Mouse (Mus musculus): Measurements from ENCODE around the gene Arf5. TPM values are rescaled to one million over a fixed set of nuclear protein-coding genes. Genes with fewer than 3 reads are reported as not detected.

Arf5 gene
- polyA plus RNA-seq, 1 experiment: 284 TPM

GRCm38 (mm10) chr6:28447937-28448336 lies 24.6 kb downstream of the Arf5 start:
- 86% methylated on average over 7 of the region's 7 CpGs for WGBS
- Histone ChIP-seq H3K27ac (ENCODE audit: insufficient read depth, low read length) (no peak overlapping the region), H3K4me3 (ENCODE audit: extremely low read depth, insufficient read depth, insufficient read length) (no peak overlapping the region), H3K4me1 (ENCODE audit: control insufficient read depth, insufficient read depth, insufficient read length) (no peaks in the 10 kb centered on the region), H3K36me3 (ENCODE audit: control insufficient read depth, insufficient read depth, low read length) (no peaks in the 10 kb centered on the region), H3K27me3 (ENCODE audit: control insufficient read depth, insufficient read depth, low read length) (no peaks in the 10 kb centered on the region)
- no peak for DNase-seq (ENCODE audit: low read depth in 1 of 2, low spot score in 2 of 2)
- TF ChIP-seq CTCF (IDR thresholded peaks at IDR 0.05; ENCODE audit: extremely low read depth, insufficient read depth, insufficient read length, insufficient replicate concordance): no peak
- no peak for TF ChIP-seq POLR2A (IDR thresholded peaks at IDR 0.05; ENCODE audit: low read depth, low read length)

GRCm38 (mm10) chr6:28449253-28449652 lies 25.9 kb downstream of the Arf5 start, which contains the start of gene Pax4:
Gene Pax4 (minus strand): TSS chr6:28449353.
- no peak within 1 kb of the TSS for H3K4me3 ChIP-seq (ENCODE audit: extremely low read depth, insufficient read depth, insufficient read length)
- no peaks in the 10 kb centered on the region for H3K4me1 ChIP-seq (ENCODE audit: control insufficient read depth, insufficient read depth, insufficient read length)
- no peaks in the 10 kb centered on the region for H3K36me3 ChIP-seq (ENCODE audit: control insufficient read depth, insufficient read depth, low read length)
- WGBS: 91% methylated on average over 2 of the region's 2 CpGs
- DNase-seq (ENCODE audit: low read depth in 1 of 2, low spot score in 2 of 2): no peak
- H3K27ac ChIP-seq (ENCODE audit: insufficient read depth, low read length): no peak within 1 kb of the TSS
- no peaks in the 10 kb centered on the region for H3K27me3 ChIP-seq (ENCODE audit: control insufficient read depth, insufficient read depth, low read length)
- TF ChIP-seq CTCF (IDR thresholded peaks at IDR 0.05; ENCODE audit: extremely low read depth, insufficient read depth, insufficient read length, insufficient replicate concordance) (no peak), POLR2A (IDR thresholded peaks at IDR 0.05; ENCODE audit: low read depth, low read length) (no peak)

GRCm38 (mm10) chr6:28450481-28450880 lies 27.1 kb downstream of the Arf5 start:
- Histone ChIP-seq H3K4me1 (ENCODE audit: control insufficient read depth, insufficient read depth, insufficient read length) (no peaks in the 10 kb centered on the region), H3K36me3 (ENCODE audit: control insufficient read depth, insufficient read depth, low read length) (no peaks in the 10 kb centered on the region), H3K4me3 (ENCODE audit: extremely low read depth, insufficient read depth, insufficient read length) (no peak overlapping the region), H3K27me3 (ENCODE audit: control insufficient read depth, insufficient read depth, low read length) (no peaks in the 10 kb centered on the region), H3K27ac (ENCODE audit: insufficient read depth, low read length) (no peak overlapping the region)
- TF ChIP-seq POLR2A (IDR thresholded peaks at IDR 0.05; ENCODE audit: low read depth, low read length) (no peak), CTCF (IDR thresholded peaks at IDR 0.05; ENCODE audit: extremely low read depth, insufficient read depth, insufficient read length, insufficient replicate concordance) (no peak)
- 17% methylated on average over 5 of the region's 5 CpGs for WGBS
- DNase-seq (ENCODE audit: low read depth in 1 of 2, low spot score in 2 of 2): no peak

- no peak overlapping the region for H3K27ac ChIP-seq (ENCODE audit: insufficient read depth, low read length)
- WGBS: 8% methylated on average over 12 of the region's 12 CpGs
Observed at GRCm38 (mm10) chr6:28450977-28451376, 27.6 kb downstream of the Arf5 start.

GRCm38 (mm10) chr6:28459221-28459668 lies 35.9 kb downstream of the Arf5 start:
- Histone ChIP-seq H3K4me3 (ENCODE audit: extremely low read depth, insufficient read depth, insufficient read length) (no peak overlapping the region), H3K36me3 (ENCODE audit: control insufficient read depth, insufficient read depth, low read length) (no peaks in the 10 kb centered on the region), H3K27me3 (ENCODE audit: control insufficient read depth, insufficient read depth, low read length) (no peaks in the 10 kb centered on the region), H3K27ac (ENCODE audit: insufficient read depth, low read length) (no peak overlapping the region), H3K4me1 (ENCODE audit: control insufficient read depth, insufficient read depth, insufficient read length) (no peaks in the 10 kb centered on the region)
- DNase-seq (ENCODE audit: low read depth in 1 of 2, low spot score in 2 of 2): no peak
- no peak for TF ChIP-seq POLR2A (IDR thresholded peaks at IDR 0.05; ENCODE audit: low read depth, low read length)
- no peak for TF ChIP-seq CTCF (IDR thresholded peaks at IDR 0.05; ENCODE audit: extremely low read depth, insufficient read depth, insufficient read length, insufficient replicate concordance)

More at GRCm38 (mm10) chr6:28450977-28451376, 27.6 kb downstream of the Arf5 start:
- no peaks in the 10 kb centered on the region for H3K4me1 ChIP-seq (ENCODE audit: control insufficient read depth, insufficient read depth, insufficient read length)
- H3K36me3 ChIP-seq (ENCODE audit: control insufficient read depth, insufficient read depth, low read length): no peaks in the 10 kb centered on the region
- TF ChIP-seq POLR2A (IDR thresholded peaks at IDR 0.05; ENCODE audit: low read depth, low read length) (no peak), CTCF (IDR thresholded peaks at IDR 0.05; ENCODE audit: extremely low read depth, insufficient read depth, insufficient read length, insufficient replicate concordance) (no peak)
- H3K4me3 ChIP-seq (ENCODE audit: extremely low read depth, insufficient read depth, insufficient read length): no peak overlapping the region
- no peak for DNase-seq (ENCODE audit: low read depth in 1 of 2, low spot score in 2 of 2)
- no peaks in the 10 kb centered on the region for H3K27me3 ChIP-seq (ENCODE audit: control insufficient read depth, insufficient read depth, low read length)

GRCm38 (mm10) chr6:28460534-28460933 lies 37.2 kb downstream of the Arf5 start:
- Histone ChIP-seq H3K27me3 (ENCODE audit: control insufficient read depth, insufficient read depth, low read length) (no peaks in the 10 kb centered on the region), H3K36me3 (ENCODE audit: control insufficient read depth, insufficient read depth, low read length) (no peaks in the 10 kb centered on the region), H3K4me3 (ENCODE audit: extremely low read depth, insufficient read depth, insufficient read length) (no peak overlapping the region), H3K27ac (ENCODE audit: insufficient read depth, low read length) (no peak overlapping the region), H3K4me1 (ENCODE audit: control insufficient read depth, insufficient read depth, insufficient read length) (no peaks in the 10 kb centered on the region)
- no peak for TF ChIP-seq POLR2A (IDR thresholded peaks at IDR 0.05; ENCODE audit: low read depth, low read length)
- peak; percentile 41; the same call in 1 of the 2 replicates for TF ChIP-seq CTCF (IDR thresholded peaks at IDR 0.05; ENCODE audit: extremely low read depth, insufficient read depth, insufficient read length, insufficient replicate concordance)
- peak in 1 of 2 experiments; percentile 41 for DNase-seq (ENCODE audit: low read depth in 1 of 2, low spot score in 2 of 2)
- WGBS: 11% methylated on average over 5 of the region's 5 CpGs

- WGBS: 85% methylated on average over 6 of the region's 6 CpGs
- H3K27ac ChIP-seq (ENCODE audit: insufficient read depth, low read length): no peak overlapping the region
- no peaks in the 10 kb centered on the region for H3K27me3 ChIP-seq (ENCODE audit: control insufficient read depth, insufficient read depth, low read length)
- no peak for DNase-seq (ENCODE audit: low read depth in 1 of 2, low spot score in 2 of 2)
- no peaks in the 10 kb centered on the region for H3K4me1 ChIP-seq (ENCODE audit: control insufficient read depth, insufficient read depth, insufficient read length)
- H3K36me3 ChIP-seq (ENCODE audit: control insufficient read depth, insufficient read depth, low read length): no peaks in the 10 kb centered on the region
- TF ChIP-seq CTCF (IDR thresholded peaks at IDR 0.05; ENCODE audit: extremely low read depth, insufficient read depth, insufficient read length, insufficient replicate concordance) (no peak), POLR2A (IDR thresholded peaks at IDR 0.05; ENCODE audit: low read depth, low read length) (no peak)
- no peak overlapping the region for H3K4me3 ChIP-seq (ENCODE audit: extremely low read depth, insufficient read depth, insufficient read length)
Observed at GRCm38 (mm10) chr6:28464630-28465029, 41.3 kb downstream of the Arf5 start.

Measured in spleen, adult 2 months (tissue).